Mouse (Mus musculus) liver, postnatal 0 days (tissue): ENCODE results near the gene Pink1.

ENCODE experiments used
- CTCF ChIP-seq: sonication (generic); IDR thresholded peaks from 2 replicates; pipeline ENCODE4 v1.5.1; 2016; ENCODE audit warnings: antibody characterized with exemption, low read depth
- EP300 ChIP-seq: IDR thresholded peaks from 2 replicates; pipeline ENCODE4 v1.6.1; 2016; ENCODE audit warnings: antibody characterized with exemption, low read depth, mild to moderate bottlenecking

DNA sequence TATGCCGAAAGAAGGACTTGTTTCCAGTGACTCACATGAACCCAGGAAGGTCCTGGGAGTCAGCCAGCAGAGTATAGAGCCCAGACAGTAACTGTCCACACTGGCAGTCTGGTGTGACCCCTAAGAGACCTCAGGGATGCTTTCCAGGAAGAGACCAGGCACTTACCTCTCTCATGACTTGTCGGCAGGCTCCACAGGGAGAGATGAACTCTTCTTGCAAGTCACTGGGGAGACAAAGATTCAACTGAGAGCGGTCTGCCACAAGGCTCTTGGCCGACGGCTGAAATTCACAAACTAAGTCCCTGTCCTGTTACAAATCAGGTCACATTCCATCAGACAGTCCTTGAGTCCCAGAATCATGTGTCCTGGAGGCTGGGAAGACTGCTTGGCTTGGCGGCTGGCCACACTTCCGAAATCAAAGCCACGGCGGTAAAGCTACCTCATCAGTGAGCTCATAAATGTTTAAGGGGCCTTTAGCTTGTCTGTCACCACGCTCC, 17.3 kb upstream of the Pink1 start:
- TF ChIP-seq CTCF = no peak
- no peak for TF ChIP-seq EP300
